Mouse (Mus musculus): ENCODE data around the gene Olfr344.

Gene Olfr344

DNA sequence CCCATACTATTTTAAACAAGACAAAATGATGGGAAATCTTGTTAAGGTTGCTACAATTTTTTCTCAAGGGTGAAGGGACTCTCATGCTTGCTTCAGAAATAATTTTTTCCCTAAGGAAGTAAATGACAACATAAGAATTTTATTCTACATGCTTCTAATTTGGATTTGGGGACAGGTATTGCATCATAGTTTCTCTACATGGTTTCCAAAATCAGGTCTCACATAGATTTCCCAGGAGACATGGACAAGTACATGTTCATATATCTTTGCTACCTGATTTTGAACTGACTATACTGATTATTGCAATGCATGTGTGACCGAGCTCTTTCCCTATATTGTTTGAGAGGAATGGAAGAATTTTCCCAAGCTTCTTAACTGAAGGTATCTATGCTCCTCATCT lies at the start of gene Olfr344:
Olfr344 (plus strand) TSS at position 301 of the 400 bp plus-strand sequence.
- DNase-seq (ENCODE audit: low spot score) = no peak

DNA sequence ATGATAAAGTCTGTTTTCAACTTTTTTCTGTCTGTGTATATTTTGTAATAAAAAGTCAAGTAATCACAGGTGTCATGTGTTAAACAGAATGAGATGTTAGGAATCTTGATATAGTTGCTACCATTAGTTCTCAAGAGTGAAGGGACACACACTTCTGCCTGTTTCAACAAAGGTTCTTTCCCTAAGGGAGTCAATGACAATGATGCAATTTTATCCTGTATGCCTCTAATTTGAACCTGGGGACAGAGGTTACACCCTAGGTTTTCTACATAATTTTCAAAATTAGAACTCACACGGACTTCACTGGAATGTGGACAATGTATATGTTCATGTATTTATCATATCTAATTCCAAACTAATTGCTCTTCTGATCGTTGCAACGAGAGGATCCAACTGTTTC lies 41.8 kb upstream of the Olfr344 start, which contains the start of gene Olfr342:
Olfr342 (plus strand) TSS at position 301 of the 400 bp plus-strand sequence.
- DNase-seq (ENCODE audit: low spot score) = no peak

DNA sequence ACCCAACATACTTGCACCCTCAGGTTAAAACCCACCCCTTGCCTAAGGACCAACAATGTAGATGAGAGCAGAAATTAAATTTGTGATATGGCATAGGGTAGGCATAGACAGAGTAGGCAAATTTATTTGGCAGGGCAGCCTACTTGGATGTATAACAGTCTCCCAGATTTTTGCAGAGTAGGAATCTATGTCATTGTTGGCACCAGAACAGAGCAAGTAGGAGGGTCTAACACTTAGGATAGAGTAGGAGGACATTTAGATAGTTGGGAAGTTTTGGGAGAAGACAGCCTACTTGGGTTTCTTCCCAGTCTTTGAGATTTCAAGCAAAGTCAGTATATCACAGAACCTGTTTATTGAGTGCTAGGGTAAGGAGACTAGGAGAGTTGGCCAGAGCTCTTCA lies 1.3 kb upstream of the Olfr344 start:
- no peak for DNase-seq (ENCODE audit: low spot score)

DNA sequence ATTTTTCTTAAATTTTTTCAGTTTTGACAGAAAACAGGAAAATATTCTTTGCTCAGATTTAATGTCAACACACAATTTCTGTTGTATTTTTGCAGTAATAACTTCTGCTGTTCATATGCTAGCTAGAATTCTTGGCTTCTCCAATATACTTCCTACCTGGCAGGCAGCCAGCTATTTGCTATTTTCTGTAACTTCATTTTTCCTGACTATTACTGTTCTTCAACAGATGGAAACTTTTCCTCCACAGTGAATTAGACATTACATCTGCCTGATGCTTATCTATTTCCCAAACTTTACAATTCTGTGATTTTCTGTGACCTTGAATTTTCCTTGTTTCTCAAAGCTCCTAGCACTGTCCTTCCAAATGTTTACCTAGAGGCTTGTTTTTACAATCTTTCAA lies 560 bp downstream of the Olfr344 start:
- no peak for DNase-seq (ENCODE audit: low spot score)

DNA sequence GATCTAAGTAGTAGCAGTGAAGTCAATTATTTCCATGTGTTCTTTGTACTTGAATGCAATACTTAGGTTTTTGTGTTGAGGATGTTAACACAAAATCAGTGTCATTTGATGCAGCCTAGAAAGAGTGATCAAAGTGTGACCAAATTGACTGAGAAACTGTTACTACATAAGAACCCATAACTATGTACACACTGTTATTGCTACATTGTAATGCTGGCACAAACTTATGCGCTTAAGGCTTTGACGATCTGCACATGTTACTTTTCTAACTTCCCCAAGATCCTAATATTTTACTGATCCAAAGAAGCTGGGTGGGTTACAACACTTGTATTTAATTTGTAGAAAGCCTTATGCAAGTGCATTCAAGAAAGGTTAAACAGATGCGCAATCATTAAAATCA lies 1.4 kb downstream of the Olfr344 start:
- no peak for DNase-seq (ENCODE audit: low spot score)
